Mouse (Mus musculus) mature B cell (primary cell): Measurements from ENCODE around the gene Ankle1.
"Not testable (repeated sequence)": the region's sequence is repeated elsewhere in the genome, so short reads cannot be mapped to it uniquely, and the experiment has no call there.

Experiments used
- in situ Hi-C: fragments of 300-500 bp; cut with MboI; formaldehyde crosslinking; loops from 2 replicates; pipeline ENCODE4 v1.14.3; 2019

Ankle1 gene

DNA sequence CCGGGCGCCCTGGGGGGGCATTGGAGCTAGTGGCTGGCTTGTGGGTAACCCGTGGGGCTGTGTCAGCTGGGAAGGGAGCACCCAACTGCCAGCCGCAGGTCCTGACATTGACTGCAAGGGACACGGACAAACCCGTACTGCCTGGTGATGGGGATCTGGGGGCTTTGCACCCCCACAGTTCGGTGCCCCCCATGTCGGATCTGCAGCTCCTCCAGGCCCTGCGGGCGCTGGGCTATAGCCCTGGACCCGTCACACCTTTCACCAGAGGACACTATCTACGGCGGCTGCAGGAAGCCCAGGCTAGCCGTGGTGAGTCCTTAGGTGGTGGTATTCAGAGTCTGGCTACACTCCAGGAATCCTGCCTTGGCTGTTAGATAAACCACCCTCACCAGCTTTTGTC is 1.6 kb downstream of the Ankle1 start:
- in situ Hi-C loops, result no loop called here

DNA sequence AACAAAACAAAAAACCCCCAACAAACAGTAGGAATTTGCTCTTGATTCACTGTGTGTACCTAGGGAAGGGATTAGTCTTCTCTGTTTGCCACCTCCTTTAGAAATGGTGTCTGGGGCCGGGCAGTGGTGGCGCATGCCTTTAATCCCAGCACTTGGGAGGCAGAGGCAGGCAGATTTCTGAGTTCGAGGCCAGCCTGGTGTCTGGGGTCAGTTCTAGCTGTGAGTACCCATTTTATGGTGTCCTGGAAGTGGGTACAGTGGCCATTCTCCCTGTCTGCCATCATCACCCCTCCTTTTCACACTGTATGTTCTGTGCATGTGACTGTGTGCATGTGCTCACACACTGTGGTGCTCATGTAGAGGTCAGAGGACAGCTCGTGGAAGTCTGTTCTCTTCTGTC is 2.4 kb downstream of the Ankle1 start:
- in situ Hi-C loops, result no loop called here

DNA sequence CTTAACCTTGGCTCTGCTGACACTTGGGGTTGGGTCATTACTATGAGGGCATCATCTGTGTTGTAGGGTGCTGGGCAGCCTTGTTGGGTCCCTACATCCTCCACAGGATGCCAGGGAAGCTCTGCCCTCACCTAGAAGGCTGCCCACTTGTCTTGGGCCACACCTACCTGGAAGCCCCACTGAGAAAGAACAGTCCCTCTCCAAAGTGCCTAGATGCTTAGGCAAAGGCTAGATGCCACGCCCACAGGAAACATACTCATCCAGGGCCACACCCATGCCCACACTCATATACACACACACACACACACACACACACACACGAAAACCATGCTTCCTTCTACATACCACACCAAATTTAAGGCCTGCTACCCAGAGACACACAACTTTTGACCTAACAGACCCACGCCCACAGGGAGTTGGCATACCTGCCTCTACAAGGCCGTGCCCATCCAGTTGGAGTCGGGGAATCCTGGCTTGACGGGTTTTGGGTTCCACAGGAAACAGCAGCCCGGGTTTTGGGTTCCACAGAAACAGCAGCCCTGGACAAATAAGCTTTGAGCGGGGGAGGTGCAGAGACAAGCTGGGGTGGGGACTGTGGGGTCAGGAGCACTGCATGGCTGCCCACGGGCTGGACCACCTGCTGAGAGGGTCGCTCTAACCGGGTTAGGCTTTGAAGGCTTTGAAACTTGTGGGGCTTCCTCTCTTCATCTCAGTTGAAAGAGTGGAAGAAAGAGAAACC is 5.9 kb downstream of the Ankle1 start:
- in situ Hi-C loops, result no loop called here

DNA sequence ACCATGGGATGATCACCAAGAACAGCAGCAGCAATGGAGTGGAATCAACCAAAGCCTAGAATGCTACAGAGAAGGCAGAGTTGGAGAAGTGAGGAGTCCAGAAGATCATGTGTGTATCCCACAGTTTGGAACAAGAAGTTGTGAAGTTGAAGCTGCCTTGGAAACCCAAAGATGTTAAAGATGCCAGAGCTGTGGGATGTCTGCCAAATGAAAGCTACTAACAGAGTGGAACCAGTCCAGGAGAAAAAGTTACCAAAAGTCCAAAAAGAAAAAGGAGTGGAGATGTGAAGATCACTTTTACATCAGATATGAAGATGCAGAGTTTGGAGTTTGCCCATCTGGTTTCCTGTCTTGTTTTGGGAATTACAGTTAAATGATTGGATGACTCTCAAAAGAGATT is 16.3 kb downstream of the Ankle1 start:
- in situ Hi-C loops, result no loop called here

DNA sequence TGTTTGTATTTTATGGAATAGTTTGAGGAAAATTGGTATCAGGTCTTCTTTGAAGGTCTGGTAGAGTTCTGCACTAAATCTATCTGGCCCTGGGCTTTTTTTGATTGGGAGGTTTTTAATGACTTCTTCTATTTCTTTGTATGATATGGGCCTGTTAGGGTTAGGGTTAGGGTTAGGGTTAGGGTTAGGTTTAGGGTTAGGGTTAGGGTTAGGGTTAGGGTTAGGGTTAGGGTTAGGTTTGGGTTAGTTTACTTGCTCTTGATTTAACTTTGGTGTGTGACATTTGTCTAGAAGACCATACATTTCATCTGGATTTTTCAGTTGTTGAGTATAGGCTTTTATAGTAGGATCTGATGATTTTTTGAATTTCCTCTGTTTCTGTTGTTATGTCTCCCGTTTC is 27.1 kb downstream of the Ankle1 start:
- in situ Hi-C loops, result not testable (repeated sequence)

DNA sequence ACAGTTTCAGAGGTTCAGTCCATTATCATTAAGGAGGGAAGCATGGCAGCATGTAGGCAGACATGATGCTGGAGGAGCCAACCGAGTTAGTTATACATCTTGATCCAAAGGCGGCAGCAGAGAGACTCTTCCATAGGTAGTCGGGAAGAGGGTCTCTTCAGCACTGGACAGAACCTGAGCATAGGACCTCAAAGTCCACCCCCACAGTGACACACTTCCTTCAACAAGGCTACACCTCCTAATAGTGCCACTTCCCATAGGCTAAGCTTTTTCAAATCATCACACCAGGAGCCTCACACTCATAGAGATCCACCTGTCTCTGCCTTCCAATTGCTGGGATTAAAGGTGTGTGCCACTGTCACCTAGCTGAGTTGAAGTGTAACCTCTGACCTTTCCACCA is 31.2 kb downstream of the Ankle1 start:
- in situ Hi-C loops, result no loop called here

DNA sequence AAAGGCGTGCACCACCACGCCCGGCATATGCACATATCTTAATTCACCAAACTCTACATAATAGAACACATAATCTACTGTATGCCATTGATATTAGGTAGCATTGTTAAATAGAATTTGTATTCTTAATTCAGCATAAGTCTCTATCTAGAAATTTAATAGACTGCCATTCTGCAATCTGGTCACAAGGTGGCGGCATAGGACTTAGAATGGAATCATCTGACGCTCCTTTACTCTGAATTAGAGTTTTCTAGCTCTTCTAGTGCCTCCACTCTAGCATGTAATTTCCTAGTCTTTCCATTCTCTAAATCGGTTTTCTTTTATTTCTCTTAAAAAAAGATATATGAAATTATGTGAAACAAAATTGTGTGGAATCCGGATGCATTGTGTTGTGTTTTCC is 35.6 kb downstream of the Ankle1 start:
- in situ Hi-C loops, result no loop called here

DNA sequence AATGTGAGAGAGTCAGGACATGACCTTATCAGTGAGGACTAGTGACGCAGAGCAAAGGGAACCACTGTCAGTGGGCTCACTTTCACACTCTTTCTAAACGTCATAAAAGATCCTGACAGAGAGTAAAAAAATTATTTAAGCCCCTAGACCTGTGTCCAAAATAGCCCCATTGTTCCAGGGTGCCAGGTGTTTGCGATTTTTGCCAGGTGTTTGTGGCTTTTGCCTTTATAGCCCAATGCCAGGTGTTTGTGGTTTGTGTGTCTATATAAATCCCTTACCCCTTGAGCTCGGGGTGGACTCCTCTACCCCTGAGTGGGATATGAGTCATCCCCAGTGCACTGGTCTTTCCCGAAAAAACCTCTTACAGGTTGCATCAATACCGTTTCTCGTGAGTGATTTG is 39.3 kb downstream of the Ankle1 start:
- in situ Hi-C loops, result loop anchor here (5.0 kb wide), 1 partner anchor 62 kb away; no protein-coding TSS in a partner anchor

DNA sequence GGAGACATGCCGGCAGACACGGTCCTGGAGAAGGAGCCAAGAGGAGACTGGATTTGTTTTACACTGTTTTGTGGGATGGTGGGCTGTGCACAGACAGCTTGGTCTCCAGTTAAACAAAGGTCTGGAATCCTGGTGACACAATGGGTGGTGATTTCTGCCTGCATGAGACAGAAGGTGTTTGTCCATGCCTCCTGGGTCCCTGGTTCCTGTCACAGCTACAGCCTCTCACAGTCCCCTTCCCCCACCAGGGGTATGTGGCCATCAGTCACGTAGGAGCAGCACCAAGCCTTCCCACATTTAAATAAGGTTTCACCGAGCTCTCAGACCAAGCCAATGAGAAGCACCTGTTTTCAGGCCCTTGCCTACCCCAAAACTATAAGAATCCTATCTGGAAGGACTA is 45.5 kb downstream of the Ankle1 start:
- in situ Hi-C loops, result no loop called here

DNA sequence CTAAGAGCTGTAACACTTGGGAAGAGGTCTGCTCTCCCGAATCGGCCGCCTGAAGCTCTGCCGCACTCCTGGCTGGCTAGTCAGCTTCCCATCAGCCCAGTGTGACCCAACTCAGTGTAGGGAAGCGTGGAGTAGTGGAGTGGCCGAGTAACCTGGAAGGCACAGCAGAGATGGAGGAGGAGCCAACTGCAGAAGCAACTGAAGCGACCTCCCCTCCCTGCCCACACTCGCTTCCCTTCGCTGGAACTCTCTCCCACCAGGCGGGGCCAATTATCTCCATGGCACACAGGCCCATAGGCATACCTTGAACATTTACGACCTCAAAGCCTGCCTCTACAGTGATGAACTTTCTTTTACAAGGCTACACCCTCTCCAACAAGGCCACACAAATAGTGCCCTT is 46.0 kb downstream of the Ankle1 start:
- in situ Hi-C loops, result no loop called here

DNA sequence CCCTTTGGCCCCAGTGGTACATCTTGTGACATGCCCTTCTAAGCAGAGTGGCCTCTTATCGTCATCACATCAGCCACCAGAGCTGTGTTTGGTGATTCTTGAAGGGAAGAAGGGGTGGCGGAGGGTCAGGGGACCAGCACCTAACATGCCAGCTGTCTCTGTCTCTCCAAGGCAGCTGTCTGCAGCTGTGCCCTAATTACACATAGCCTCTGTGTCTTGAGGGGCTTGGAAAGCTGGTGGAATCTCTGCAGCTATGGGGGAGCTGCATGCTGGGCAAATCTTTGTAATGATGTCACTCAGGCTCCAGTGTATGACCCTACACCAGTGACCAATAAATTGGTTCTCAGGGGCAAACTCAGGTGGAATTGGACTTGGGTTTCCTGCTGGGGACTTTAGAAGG is 46.9 kb downstream of the Ankle1 start:
- in situ Hi-C loops, result no loop called here

DNA sequence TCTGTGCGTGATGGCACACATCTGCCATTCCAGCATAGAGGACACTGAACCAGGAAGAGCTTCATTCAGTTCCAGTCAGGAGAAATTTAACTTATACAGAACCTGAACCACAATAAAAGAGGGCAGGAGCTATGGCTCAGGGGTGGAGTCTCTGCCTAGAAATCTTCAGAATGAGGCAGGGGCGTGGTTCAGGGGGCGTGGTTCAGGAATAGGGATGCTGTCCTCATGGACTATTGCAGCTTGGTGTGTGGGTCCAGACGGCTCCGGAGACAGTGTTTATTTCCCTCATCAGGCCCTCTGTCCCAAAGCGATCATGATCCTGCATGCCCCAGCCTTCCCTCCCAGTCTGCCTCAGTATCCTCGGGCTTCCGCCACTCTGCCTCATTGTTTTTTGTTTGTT is 48.9 kb downstream of the Ankle1 start:
- in situ Hi-C loops, result no loop called here

DNA sequence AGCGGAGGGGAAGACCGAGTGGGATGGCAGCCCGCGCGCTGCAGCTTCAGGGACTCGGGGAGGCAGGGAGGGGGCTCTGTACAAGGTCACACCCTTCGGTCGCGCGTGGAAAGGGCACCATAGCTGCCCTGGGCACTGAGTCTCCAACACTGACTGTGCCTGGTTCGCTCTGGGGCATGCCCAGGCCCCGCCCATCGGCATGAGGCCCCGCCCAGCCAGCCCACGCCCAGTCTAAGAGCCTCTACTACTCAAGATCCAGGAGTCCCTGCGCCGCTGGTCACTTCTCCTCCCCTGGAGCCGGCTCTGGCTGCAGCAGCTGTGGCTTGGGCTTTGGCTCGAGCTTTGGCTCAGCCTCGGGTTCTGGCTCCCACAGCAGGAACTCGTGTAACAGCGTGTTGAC is 51.1 kb downstream of the Ankle1 start:
- in situ Hi-C loops, result no loop called here

DNA sequence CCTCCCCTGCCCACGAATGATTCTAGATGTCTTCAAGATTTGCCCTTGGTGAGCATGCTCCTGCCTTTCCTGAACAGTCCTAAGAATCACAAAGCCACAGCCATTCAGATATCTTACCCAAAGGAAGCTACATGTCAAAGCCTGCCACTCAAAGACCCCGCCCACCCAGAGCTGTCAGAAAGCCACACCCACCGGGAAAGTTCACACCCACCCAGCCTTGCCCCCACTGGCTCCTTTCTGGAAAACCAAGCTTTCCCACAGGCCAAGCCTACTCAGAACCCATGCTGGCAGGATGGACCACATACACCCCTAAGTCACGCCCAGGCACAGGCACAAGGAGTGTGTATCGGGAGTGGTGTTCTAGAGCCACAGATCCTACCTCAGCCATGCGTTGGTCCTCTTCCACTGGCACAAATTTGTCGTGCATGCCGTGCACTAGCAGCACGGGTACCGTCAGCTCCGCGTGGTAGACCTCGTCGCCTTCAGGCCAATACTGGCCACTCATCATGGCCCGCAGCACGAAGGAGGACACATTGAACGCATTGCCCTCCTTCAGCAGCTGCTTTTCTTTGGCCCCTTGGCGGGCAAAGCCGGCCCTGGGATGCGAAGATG is 52.0 kb downstream of the Ankle1 start:
- in situ Hi-C loops, result no loop called here
